Mouse (Mus musculus) embryonic facial prominence, embryonic 12.5 days (tissue): ENCODE data around the gene Dohh. TPM values are rescaled to one million over a fixed set of nuclear protein-coding genes. Genes with fewer than 3 reads are reported as not detected.

Experiments used
- ATAC-seq: fragments of 200-750 bp; cut with Nextera tagmentation; 2 replicates; pipeline ENCODE4 v1.8.0; 2017; ENCODE audit not compliant: insufficient number of reproducible peaks, insufficient read depth, low FRiP score, low TSS enrichment
- H3K27ac ChIP-seq: fragments of 300-500 bp; sonication (generic); 2 replicates; pipeline ENCODE4 v1.5.1; 2016; ENCODE audit warnings: mild to moderate bottlenecking
- H3K27me3 ChIP-seq: fragments of 300-500 bp; sonication (generic); 2 replicates; pipeline ENCODE4 v1.6.1; 2016; ENCODE audit warnings: mild to moderate bottlenecking, moderate library complexity
- H3K36me3 ChIP-seq: fragments of 300-500 bp; sonication (generic); 2 replicates; pipeline ENCODE4 v1.6.1; 2016; ENCODE audit warnings: mild to moderate bottlenecking
- H3K4me1 ChIP-seq: fragments of 300-500 bp; sonication (generic); 2 replicates; pipeline ENCODE4 v1.6.1; 2016
- H3K4me2 ChIP-seq: fragments of 300-500 bp; sonication (generic); replicated peaks from 2 replicates; pipeline ENCODE4 v1.6.1; 2016; ENCODE audit warnings: mild to moderate bottlenecking, moderate library complexity
- H3K4me3 ChIP-seq: fragments of 300-500 bp; sonication (generic); 2 replicates; pipeline ENCODE4 v1.5.1; 2016; ENCODE audit warnings: mild to moderate bottlenecking
- H3K9ac ChIP-seq: fragments of 300-500 bp; sonication (generic); 2 replicates; pipeline ENCODE4 v1.6.1; 2016; ENCODE audit warnings: mild to moderate bottlenecking, moderate library complexity
- H3K9me3 ChIP-seq: fragments of 300-500 bp; sonication (generic); 2 replicates; pipeline ENCODE4 v1.6.1; 2016; ENCODE audit warnings: mild to moderate bottlenecking, moderate library complexity
- WGBS: fragments of 180-500 bp; shearing (Covaris S2); methylation state at CpG from one replicate; pipeline ENCODE4 v1.1.7; 2016; 5-methylcytosine and 5-hydroxymethylcytosine counted together
- polyA plus RNA-seq: library from polyadenylated mRNA; unstranded; fragments of >200 nt; fragmentation: Nextera tagmentation; extraction: Ambion mirVana; gene quantifications from 2 replicates; pipeline ENCODE4 v1.2.1, GENCODE M21; 2016

Gene Dohh
- polyA plus RNA-seq, 1 experiment from 2014 or later: 73.6 TPM

DNA sequence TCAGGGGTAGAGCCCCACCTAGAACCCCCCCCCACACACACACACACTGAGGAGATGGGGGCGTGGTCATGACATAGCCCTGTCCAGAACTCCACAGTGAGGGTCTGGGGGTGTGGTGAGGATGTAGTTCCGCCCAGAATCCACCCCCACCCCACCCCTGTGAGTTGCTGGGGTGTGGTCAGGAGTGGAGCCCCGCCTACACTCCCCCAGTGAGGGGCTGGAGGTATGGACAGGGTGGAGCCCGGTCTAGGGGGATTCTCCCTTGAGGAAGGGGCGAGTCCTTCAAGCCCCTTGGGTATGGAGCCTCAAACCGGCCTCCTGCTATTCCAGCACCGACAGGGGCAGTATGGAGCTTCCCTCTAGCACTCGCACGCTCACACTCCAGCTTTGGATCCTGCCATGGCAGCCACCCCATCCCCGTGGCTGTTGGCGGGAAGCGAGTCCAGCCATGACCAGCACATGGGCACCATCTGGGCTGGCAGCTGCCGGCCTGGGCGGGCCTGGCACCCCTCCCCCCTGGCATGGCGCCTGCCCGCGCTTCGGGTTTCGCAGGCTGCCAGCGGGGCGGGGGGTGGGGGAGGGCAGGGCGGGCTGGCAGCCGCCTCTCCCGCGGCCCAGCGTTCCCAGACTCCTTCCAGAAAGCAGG is 32.5 kb downstream of the Dohh start:
- Histone ChIP-seq H3K9me3 (no peaks in the 10 kb centered on the region), H3K27me3 (no peaks in the 10 kb centered on the region), H3K4me3 (peak overlapping the region; percentile 28), H3K27ac (peak overlapping the region; percentile 84), H3K4me1 (peaks cover 66% of the 10 kb centered on the region), H3K4me2 (peak overlapping the region; percentile 55), H3K36me3 (0 out of 2 replicates have a peak, but pooled peaks cover 12% of the 10 kb centered on the region), H3K9ac (peak overlapping the region; percentile 34)
- 3% methylated on average over 22 of the region's 26 CpGs for WGBS
- ATAC-seq: peak; percentile 53

DNA sequence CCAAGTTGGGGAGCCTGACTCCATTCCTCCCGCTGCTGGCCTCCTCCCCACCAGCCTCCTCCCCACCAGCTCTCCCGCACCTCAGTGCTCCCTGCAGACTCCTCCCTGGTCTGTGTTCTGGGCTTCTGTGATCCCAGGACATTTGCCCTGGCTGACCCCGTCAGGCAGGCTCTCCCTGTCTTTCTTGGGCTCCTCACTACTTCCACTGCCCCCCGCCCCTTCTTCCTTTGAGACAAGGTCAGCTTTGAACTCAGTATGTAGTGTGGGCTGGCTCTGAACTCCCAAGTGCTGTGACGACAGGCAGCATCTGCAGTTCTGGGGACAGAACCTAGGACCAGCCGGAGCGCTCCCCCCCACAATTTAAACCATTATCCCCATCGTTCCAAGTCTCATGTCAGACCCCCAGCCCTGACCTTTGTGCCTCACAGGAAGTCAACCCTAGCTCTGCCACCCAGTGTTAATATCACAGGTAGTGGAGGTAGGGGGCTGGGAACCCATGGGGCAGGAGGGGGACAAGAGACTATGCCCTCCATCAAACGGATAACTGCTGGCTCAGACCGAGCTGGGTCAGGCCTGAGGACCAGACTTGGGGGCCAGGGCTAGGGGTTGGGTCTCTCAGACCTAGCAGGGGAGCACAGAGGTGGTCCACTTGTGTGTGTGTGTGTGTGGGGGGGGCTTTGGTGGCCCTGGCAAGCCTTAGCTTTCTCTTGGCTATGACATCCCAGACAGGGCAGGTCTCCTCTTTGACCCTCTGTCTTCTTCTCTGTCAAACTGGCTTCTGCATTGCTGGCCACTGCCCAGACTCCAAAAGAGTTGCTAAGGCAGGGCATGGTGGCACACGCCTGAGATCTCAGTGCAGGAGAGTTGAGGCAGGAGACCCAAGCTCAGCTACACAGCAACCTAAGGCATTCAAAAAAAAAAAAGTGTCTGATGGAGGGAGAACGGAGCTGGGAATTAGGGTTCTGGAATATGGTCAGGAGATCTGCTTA is 33.3 kb downstream of the Dohh start:
- peak overlapping the region; percentile 34 for H3K9ac ChIP-seq
- H3K9me3 ChIP-seq: no peaks in the 10 kb centered on the region
- no peak for ATAC-seq
- H3K4me3 ChIP-seq: peak overlapping the region; percentile 28
- peak overlapping the region; percentile 84 for H3K27ac ChIP-seq
- 43% methylated on average over 12 of the region's 12 CpGs for WGBS
- H3K36me3 ChIP-seq: 0 out of 2 replicates have a peak, but pooled peaks cover 12% of the 10 kb centered on the region
- peak overlapping the region; percentile 55 for H3K4me2 ChIP-seq
- H3K27me3 ChIP-seq: no peaks in the 10 kb centered on the region
- peaks cover 58% of the 10 kb centered on the region for H3K4me1 ChIP-seq

DNA sequence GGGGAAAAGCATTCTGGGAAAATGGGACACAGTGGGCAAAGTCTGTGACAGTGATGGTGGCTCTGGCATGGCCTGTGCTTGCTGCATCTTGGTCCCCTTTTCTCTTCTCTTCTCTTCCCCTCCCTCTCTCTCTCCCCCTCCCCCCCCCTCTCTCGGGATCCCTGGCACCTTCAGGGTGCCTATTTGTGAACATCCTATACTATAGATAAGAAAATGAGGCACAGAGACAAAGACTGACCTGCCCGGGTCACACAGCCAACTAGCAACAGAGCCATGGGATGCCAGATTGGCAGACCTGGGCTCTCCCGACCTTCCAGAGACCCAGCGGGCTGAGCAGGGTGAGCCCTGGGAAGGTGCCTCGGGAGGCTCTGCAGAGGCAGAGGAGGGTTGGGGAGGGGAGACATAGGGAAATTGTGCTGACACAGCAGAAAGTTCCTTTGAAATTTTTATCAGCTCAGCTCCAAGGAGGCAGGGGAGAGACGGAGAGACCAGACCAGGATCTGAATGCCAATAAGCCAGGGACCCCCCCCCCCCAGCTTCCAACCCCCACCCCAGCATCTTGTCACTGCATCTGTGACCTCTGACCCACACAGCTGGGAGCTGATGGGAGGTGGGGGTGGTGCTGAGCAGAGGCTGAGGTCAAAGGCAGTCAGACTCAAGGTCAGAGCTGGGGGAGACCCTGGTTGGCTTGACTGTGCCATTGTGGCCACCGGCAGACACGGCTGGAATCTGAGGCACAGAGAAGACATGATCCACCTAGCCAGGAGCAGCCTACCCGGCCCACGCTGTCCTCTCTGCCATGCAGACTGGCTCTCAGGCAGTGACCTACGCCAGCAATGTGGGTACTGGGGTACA is 34.2 kb downstream of the Dohh start:
- no peak for ATAC-seq
- Histone ChIP-seq H3K4me2 (no peak overlapping the region), H3K36me3 (0 out of 2 replicates have a peak, but pooled peaks cover 12% of the 10 kb centered on the region), H3K4me3 (no peak overlapping the region), H3K27me3 (0 out of 2 replicates have a peak, but pooled peaks cover under 1% of the 10 kb centered on the region), H3K27ac (no peak overlapping the region), H3K9me3 (no peaks in the 10 kb centered on the region), H3K9ac (0 out of 2 replicates have a peak overlapping the region, but pooled peaks have one; percentile 6), H3K4me1 (peaks cover 49% of the 10 kb centered on the region)
- WGBS: 43% methylated on average over 11 of the region's 11 CpGs

DNA sequence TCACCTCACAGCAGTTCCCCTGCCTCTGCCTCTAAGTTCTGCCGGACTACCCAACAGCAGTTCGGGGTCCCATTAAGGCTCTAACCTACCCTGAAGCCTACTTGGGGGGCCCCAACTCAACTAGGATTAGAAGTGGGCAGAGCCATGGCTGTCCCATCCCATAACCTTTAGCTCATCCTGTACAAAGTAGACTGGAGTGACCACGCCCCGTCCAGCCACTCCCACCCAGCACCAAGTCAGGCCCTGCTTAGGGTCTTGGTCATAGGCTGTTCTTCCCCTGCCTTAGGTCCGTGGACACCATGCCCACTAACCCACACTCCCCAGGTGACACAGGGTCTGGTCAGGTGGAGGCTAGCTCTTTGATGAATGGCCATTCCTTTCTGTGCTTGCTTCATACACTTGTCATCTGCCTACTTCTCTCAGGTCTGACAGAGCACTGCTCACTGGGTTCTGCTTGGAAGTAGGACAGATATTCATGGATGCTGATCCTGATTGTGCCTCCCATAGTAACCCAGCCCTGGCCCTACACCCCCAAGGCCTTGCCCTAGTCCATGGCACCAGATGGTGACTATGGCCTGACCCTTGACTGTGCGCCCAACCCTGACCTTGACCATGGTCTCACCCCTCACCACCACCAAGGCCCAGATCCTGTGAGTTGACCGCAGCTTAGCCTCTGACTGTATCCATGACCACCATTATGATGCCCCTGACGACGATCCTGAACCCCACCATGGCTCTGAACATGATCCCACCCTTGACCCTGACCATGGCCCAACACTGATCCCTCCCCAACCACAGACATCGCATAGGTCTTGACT is 35.1 kb downstream of the Dohh start:
- Histone ChIP-seq H3K4me2 (no peak overlapping the region), H3K4me1 (peaks cover 45% of the 10 kb centered on the region), H3K4me3 (no peak overlapping the region), H3K27me3 (peaks cover 7% of the 10 kb centered on the region; the same call in 1 of the 2 replicates), H3K36me3 (0 out of 2 replicates have a peak, but pooled peaks cover 12% of the 10 kb centered on the region), H3K9ac (no peak overlapping the region), H3K27ac (no peak overlapping the region), H3K9me3 (no peaks in the 10 kb centered on the region)
- no peak for ATAC-seq
- 89% methylated on average over 10 of the region's 10 CpGs for WGBS

DNA sequence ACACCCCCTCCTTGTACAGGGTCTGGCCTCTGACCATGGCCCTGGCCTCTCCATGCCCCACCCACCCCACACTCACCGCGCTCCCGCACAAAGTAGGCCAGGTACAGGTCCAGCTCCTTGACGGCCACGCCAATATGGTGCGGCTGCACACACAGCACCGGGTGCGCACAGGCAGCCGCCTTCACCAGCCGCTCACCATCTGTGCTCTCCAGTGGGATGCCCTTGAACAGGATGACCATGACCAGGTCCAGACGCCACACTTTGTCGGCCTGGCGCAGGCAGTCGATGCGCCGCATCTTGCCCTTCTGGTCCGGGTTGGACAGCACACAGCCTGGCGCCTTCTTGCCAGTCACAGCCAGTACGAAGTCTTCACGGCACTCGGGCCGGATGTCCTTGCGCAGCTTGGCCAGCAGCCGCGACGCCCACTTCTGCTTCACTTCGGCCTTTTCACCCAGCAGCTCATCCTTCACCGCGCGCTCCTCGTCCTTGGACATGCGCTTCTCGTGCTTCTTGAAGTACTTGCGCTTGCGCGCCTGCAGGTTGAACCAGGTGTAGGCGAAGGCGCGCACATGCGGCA is 36.1 kb downstream of the Dohh start:
- no peak overlapping the region for H3K9ac ChIP-seq
- H3K4me1 ChIP-seq: peaks cover 45% of the 10 kb centered on the region
- peaks cover 15% of the 10 kb centered on the region for H3K27me3 ChIP-seq
- H3K4me2 ChIP-seq: no peak overlapping the region
- H3K27ac ChIP-seq: no peak overlapping the region
- H3K36me3 ChIP-seq: 0 out of 2 replicates have a peak, but pooled peaks cover 12% of the 10 kb centered on the region
- ATAC-seq: 0 out of 2 replicates have a peak, but pooled peaks have one; percentile 2
- H3K9me3 ChIP-seq: no peaks in the 10 kb centered on the region
- no peak overlapping the region for H3K4me3 ChIP-seq
- WGBS: 87% methylated on average over 40 of the region's 40 CpGs

- no peak for ATAC-seq
- Histone ChIP-seq H3K9ac (no peak overlapping the region), H3K36me3 (0 out of 2 replicates have a peak, but pooled peaks cover 12% of the 10 kb centered on the region), H3K4me2 (no peak overlapping the region), H3K27ac (no peak overlapping the region), H3K4me3 (no peak overlapping the region), H3K27me3 (peaks cover 23% of the 10 kb centered on the region), H3K9me3 (no peaks in the 10 kb centered on the region), H3K4me1 (peaks cover 45% of the 10 kb centered on the region)
- WGBS: 75% methylated on average over 4 of the region's 4 CpGs
Observed at GRCm38 (mm10) chr10:81421041-81421796, 37.0 kb downstream of the Dohh start.

DNA sequence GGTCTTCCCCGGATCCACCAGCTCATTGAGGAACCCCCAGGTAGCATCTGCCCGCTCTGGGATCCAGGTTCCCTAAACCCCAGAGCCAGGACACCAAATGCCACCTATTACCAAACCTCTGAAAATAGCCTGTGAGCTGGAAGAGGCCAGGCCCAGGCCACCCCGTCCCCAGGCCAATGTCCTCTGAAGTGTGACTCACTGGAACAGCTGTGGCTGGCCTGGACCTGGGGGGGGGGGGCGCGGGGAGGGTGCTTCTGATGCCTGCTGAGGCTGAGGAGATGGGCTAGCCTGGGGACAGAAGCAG is 37.5 kb downstream of the Dohh start:
- Histone ChIP-seq H3K4me1 (peaks cover 46% of the 10 kb centered on the region), H3K27me3 (peaks cover 29% of the 10 kb centered on the region), H3K27ac (no peak overlapping the region), H3K4me3 (no peak overlapping the region), H3K4me2 (no peak overlapping the region), H3K9ac (no peak overlapping the region), H3K36me3 (0 out of 2 replicates have a peak, but pooled peaks cover 12% of the 10 kb centered on the region), H3K9me3 (no peaks in the 10 kb centered on the region)
- ATAC-seq: no peak
- 71% methylated on average over 5 of the region's 5 CpGs for WGBS

GRCm38 (mm10) chr10:81422191-81422590 is 38.0 kb downstream of the Dohh start:
- ATAC-seq: no peak
- H3K4me3 ChIP-seq: no peak overlapping the region
- no peak overlapping the region for H3K9ac ChIP-seq
- 71% methylated on average over 6 of the region's 6 CpGs for WGBS
- H3K36me3 ChIP-seq: 0 out of 2 replicates have a peak, but pooled peaks cover 12% of the 10 kb centered on the region
- H3K4me2 ChIP-seq: no peak overlapping the region
- peaks cover 46% of the 10 kb centered on the region for H3K4me1 ChIP-seq
- H3K27ac ChIP-seq: no peak overlapping the region
- peaks cover 33% of the 10 kb centered on the region for H3K27me3 ChIP-seq
- H3K9me3 ChIP-seq: no peaks in the 10 kb centered on the region

DNA sequence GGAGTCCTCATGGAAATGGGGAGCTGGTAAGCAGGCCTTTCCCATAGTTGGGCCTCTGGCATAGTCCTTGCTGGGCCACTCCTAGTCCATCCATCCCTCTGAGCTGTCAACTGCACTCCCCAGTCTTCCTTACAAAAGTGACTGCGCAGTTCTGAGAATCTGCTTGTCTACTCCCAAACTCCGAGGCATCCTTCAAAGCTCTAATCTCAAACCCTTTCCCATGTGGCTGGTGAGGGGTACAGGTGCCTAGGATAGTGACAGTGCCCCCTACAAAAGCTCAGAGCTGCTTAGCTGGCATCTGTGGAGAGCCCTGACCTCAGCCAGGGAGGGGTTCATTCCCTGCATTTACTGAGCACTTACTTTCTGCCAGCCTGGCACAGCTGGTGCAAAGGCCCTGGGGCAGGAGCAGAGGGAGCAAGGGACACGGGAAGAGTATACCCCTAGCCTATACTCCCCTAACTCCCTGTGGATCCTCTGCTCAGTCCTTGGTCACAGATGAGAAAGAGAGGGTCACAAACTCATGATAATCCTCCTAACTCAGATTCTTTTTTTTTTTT is 38.5 kb downstream of the Dohh start:
- H3K9me3 ChIP-seq: no peaks in the 10 kb centered on the region
- WGBS: 79% methylated on average over 3 of the region's 3 CpGs
- no peak overlapping the region for H3K4me2 ChIP-seq
- peaks cover 39% of the 10 kb centered on the region for H3K27me3 ChIP-seq
- 0 out of 2 replicates have a peak, but pooled peaks cover 12% of the 10 kb centered on the region for H3K36me3 ChIP-seq
- no peak overlapping the region for H3K9ac ChIP-seq
- no peak for ATAC-seq
- no peak overlapping the region for H3K27ac ChIP-seq
- no peak overlapping the region for H3K4me3 ChIP-seq
- peaks cover 43% of the 10 kb centered on the region for H3K4me1 ChIP-seq
